Mouse (Mus musculus) cerebellum, adult 2 months (tissue): ENCODE results near the gene Ankrd6.

Source experiments
- CTCF ChIP-seq: fragments of 200-500 bp; IDR thresholded peaks from 2 replicates; pipeline ENCODE4 v1.5.1; 2011; ENCODE audit warnings: low read depth, mild to moderate bottlenecking, control low read depth, low read length, moderate library complexity, borderline replicate concordance; ENCODE audit not compliant: insufficient read depth
- POLR2A ChIP-seq: fragments of 200-500 bp; IDR thresholded peaks from 2 replicates; pipeline ENCODE4 v1.6.1; 2011; ENCODE audit warnings: low read length, control low read depth, borderline replicate concordance; ENCODE audit not compliant: insufficient read depth

GRCm38 (mm10) chr4:32998996-32999395 is 48.4 kb upstream of the Ankrd6 start:
- no peak for TF ChIP-seq POLR2A
- no peak for TF ChIP-seq CTCF
